Mouse (Mus musculus) left cerebral cortex, postnatal 25 days (tissue): ENCODE data around the gene Immp2l. TPM values are rescaled to one million over a fixed set of nuclear protein-coding genes. Genes with fewer than 3 reads are reported as not detected.
"Not testable (repeated sequence)": the region's sequence is repeated elsewhere in the genome, so short reads cannot be mapped to it uniquely, and the experiment has no call there.

ENCODE experiments used
- DNase-seq, 2 experiments: peaks; one replicate each; pipeline ENCODE4 v3.0.0; 2022; ENCODE audit warnings: low spot score in 2 of 2, mixed read lengths in 1 of 2
- intact Hi-C: fragments of 180-260 bp; cut with DNase I; formaldehyde crosslinking; loops from one replicate; pipeline ENCODE4 v1.15.1; 2025
- total RNA-seq, 2 experiments: library from RNA; stranded (reverse); gene quantifications; 2 replicates each; pipeline ENCODE4 v1.2.3; 2021

Immp2l gene
- total RNA-seq = 1 to 10 TPM; 7.7 to 8.9 TPM

DNA sequence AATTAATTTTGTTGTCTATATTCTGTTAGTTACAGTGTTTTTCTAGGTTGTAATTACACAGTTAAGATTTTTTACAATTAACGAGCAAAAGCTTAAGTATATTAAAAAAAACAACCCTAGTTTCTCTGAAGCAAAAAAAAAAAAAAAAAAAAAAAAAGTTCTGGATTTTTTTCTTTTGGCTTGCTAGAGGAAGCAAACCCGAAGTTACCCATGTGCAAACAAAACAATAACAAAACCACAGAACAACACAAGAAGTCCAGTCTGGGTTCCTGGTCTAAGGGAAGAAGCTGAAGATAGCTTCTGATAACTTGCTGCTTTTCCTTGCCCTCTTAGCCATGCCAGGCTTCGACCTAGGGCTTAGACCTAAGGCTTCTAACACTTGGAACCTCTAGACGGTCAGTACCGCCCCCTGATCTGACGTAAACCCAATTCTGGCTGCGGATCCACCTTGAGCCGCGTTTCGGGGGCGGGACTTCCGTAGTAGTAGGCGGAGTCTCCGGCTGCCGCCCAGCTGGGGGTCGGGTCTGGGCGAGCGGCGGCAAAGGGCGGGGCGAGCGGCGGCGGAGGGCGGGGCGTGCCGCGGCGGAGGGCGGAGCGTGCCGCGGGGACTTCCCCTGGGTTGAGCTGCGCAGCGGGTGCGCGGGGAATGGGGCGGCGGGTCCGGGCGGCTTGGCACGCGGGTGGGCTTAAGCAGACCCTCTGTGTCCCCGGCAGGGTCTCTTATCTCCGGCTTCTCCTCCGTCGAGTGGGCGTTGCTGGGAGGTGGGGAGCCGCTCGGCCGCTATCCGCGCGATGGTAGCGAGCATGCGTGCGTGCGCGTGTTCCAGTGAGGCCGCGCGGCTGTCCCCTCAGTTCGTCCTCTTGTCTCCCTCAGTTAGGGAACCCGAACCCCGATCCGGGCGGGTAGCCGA is at the start of gene Immp2l:
TSS of gene Immp2l (plus strand) at position 580 of the 911 bp plus-strand sequence.
- peak; percentile 90 to 94 for DNase-seq
- intact Hi-C loops = loop anchor here (2.0 to 10.0 kb wide), 2 partner anchors 181 to 799 kb away; no protein-coding TSS in a partner anchor

DNA sequence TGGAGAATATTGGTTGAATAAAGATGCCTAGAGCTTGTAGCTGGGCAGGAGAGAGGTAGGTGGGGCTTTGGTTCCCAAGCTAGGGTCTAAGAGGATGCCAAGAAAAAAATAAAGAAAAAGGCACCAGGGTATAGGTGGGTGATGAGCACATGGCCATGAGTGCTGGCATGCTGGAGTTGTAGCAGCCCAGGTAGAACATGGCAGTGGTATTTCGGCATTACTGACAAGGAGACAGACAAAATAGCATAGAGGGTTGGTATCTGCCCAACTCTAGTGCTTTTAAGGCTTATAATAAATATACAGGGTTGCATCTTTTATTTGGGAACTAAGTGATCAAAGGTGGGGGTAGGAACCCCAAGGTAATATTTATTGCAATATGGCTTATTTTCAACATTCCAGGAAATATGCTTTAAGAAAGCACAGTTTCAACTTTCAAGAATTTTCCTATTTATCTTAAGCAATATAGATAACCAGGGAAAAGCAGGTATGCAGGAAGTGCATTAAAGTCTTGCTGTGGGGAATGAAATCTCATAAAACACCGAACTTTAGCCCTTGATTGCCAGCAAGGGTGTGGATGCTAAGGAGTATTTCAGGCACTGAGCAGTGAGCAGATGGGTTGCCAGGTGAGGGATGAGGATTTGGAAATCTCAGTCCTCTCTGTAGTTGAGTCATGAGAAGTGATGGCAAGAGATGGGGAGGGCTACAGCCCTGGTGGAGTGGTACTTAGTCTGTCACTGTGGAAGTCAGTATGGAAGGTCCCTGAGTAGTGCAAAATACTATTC is 45.0 kb upstream of the Immp2l start:
- intact Hi-C loops = no loop called here
- no peak for DNase-seq

DNA sequence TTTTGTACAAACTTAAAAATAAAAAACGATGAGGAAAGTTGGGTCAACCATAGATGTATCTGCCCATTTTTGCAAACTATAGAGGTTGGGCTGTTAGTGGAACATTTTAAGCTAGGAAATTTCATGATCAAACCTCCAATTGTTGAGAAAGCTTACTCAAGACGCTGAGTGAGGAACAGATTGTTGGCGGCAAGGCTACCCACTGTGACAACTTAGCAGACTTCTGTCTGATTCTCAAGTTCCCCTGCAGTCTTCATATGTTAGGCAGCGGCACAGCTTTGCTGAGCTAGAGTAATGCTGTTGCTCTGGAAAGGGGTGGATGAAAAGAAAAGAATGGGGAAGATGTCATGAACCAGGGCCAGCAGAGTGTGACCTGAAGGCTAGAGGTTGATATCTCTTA is 44.2 kb upstream of the Immp2l start:
- intact Hi-C loops = no loop called here
- DNase-seq = no peak

DNA sequence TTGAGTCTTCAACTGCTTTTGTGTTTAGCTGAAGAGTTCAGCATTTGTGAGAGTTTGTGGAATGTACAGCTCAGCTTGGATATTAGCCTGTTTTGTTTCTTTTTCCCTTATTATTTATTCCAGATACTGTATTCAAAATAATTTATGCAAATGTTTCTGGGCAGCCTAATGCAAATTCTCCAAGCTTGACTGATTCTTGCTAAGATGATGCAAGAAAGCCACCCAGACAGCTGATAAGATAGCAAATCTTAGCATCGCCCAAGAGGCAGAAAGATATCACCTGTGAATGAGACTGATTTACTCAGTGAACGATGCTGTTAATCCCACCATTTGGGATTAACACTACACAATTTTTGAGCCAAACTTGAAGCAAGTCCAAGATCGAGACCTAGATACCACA is 43.7 kb upstream of the Immp2l start:
- DNase-seq = no peak

DNA sequence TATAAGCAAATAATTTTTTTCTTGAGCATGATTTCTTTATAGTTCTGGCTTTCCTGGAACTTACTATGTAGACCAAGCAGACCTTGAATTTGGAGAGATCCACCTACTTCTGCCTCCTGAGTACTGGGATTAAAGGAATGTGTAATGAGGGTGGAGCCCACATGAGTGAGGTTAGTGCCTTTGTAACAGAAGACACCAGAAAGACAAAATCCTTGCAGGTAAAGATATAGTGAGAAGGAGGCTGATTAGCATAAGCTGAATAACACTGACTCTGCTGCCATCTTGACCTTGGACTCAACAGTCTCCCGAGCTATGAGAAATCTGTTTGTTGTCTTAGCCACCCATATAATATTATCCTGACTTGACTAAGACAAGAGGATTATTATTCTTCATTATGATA is 40.9 kb upstream of the Immp2l start:
- intact Hi-C loops = no loop called here
- DNase-seq = no peak

More for the DNA sequence above, 43.7 kb upstream of the Immp2l start:
- intact Hi-C loops = no loop called here

DNA sequence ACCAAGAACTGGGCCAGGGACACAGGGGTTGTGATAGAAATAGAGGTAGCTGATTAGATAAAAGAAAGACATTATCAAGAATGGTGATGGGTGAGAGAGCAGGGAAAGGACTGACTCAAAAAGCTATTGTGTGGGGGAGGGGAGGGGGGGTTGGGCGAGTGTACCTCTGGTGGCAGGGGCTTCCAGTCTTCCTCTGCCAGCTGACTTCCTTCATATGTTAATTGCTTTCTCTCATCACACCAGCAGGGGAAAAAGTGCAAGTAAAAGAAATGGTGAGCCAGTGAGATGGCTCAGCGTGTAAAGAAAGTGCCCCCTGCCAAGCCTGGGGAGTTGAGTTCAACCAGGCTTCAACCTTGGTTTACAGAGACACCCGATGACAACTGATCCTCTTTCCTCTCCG is 39.2 kb upstream of the Immp2l start:
- no peak for DNase-seq
- intact Hi-C loops = no loop called here

DNA sequence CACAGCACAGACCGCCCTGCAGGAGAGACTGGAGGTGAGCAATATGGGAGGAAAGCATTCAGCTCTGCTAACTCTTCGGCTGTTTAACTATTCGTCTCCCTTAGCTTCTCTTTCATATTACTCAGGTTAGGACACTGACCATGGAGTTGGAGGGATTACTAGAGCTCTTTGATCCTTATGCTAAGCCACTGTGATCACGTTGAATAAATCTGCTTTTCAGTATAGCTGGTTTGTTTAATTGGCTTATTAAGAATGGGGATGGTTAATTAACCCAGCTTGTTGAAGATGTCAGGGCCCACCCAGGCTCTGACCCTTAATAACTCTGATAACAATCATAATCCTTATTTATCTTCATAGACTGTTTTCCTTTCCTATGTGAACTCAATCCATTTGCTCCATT is 38.1 kb upstream of the Immp2l start:
- no peak for DNase-seq
- intact Hi-C loops = no loop called here

DNA sequence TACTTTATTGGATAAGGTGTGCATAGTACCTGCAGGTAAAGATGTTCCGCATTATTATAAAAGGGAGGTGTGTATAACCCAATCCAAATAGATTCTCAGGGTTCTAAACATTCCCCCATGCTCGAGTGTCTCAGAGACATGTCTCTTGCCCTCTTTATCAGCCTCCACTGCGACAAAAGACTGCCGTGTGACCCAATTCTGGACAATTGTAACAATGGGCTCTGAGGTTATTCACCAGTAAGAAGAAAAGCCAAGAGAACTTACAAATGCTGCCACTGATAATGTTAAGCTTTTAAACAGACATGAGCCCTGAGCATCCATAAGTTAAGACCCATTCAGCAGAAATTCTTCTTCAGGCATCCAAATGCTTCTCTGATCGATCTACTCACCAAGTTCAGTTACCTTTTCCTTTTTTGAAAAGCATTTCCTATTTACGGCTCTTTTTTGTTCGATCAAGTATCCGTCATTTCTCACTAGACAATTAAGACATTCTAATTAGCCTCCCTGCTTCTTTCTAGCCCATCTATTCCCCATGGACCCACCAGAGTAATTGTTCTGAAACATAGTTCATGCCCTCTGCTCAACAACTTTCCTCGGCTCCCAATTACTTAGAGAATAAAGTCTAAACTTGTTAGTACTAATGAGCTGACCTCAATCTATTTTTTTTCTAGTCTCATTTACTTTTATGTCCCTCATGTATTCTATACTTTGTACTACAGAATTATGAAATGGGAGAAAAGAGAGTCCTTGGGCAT is 35.4 kb upstream of the Immp2l start:
- no peak for DNase-seq
- intact Hi-C loops = no loop called here

DNA sequence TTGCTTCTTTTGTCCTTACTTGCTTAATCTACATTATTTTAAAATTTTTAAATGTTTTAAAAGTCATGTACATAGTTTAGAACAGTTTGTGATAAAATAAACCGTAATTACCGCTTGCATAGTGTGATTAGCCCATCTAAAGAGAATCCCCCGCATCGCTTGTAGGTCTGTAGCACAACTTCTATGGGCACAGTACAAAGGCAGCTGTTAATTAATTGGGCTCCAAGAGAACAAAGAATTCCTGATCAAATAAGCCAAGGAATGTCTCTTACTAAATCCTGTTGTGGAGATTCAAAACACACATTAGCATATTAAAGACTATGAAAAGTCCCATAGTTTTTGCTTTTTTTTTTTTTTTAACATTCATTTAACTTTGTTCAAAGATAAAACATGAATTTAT is 32.2 kb upstream of the Immp2l start:
- intact Hi-C loops = no loop called here
- DNase-seq = no peak

DNA sequence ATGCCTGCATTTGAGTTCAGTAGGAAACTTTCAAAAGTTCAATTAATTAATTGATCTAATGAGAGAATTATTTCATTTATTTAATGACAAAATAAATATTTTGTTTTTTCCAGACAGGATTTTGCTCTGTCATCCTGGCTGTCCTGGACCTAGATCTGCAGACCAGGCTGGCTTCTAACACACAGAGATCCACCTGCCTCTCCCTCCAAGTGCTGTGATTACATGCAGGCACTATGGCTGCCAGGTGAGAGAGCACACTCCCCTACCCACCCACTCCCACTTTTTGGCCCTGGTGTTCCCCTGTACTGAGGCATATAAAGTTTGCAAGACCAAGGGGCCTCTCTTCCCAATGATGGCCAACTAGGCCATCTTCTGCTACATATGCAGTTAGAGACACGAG is 31.7 kb upstream of the Immp2l start:
- DNase-seq, intact Hi-C loops: not testable (repeated sequence)

DNA sequence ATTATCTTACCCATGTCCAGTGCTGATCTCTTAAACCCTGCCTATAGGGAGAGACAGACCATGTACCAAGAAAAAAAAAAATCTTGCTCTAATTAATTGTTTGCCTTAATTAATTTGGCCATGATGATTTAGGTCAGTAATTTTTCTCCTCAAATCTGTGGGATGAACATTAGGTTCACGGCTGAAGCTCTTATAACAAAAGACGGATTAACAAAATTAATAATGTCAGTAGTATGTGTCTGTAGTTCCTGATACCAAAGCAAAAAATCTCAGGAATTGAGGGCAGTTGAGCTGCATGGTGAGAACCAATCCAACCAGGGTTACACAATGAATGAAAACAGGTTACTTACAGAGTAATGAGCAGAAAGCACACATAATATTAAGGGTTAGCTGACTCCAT is 29.0 kb upstream of the Immp2l start:
- DNase-seq = no peak
- intact Hi-C loops = no loop called here

DNA sequence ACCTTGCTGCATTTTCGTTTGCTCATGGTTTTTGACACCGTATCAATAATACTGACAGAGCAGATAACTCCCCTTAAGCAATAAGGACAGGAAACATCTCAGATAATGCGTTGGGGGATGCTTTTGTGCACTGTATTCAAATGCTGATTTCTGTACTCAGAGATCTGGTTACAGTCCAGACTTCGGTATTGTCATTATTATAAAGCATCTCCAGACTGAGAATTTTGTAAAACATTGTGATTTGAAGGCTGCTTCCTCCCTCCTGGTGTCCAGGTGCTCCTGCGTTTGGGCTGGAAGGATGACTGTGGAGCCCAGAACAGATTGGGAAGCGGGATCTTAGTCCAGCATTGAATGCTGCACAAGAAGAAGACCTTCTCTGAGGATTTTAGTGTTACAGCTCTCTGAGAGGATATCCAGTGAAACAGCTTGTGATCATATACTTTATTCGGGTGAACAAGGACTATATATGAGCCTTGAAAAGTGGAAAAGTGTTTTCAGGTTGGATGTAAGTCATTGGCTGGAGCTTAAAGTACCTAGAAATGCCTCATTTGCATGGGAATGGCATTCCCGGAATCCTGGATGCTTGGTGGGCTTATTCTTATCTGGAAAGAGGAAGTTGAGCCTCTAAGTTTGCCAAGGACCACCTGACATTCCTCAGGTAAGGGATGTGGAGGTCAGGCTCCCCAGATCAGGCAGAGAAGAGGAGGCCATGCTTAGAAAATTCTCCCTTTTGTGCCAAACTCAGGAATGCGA is 28.1 kb upstream of the Immp2l start:
- DNase-seq = no peak
- intact Hi-C loops = no loop called here

DNA sequence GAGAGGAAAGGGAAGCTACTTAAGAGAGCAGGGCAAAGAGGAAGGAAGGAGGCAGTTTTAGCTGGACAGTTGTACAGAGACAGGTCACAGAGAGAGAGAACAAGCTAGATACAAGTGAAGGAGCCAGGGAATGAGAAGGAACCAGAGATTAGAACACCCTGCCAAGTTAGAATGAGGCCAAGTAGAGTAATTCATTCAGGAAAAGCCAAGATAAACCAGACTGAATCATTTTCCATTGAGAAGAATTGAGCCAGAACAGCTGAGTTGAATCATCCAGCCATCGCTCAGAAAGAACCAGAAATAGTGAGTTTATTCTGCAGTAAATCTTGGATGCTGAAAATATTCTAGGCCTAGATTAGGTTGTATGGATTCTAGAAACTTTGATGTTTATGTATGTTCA is 1.4 kb upstream of the Immp2l start:
- intact Hi-C loops = loop anchor here (10.0 kb wide), 1 partner anchor 798 kb away; no protein-coding TSS in a partner anchor
- DNase-seq = peak in 1 of 2 experiments; percentile 77

DNA sequence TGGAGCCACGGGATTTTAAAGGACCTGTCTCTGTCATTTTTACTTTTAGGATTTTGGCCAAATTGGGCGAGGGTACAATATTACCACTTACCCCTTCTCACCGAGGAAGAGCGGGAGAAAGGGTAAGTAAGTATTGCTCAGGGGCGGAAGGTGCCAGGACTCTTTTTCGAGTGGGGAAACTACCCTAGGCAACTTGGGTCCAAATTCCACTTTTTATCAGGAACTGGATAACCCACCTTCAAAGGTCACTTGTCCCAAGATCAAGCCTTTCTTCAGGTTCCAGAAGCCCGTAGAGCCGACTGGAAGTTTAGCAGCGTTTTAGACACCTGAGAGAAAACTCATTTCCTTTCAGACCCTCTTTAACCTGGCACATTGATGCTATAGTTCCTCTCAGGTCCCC is 622 bp downstream of the Immp2l start:
- DNase-seq = no peak
- intact Hi-C loops = loop anchor here (2.0 to 10.0 kb wide), 2 partner anchors 182 to 800 kb away; no protein-coding TSS in a partner anchor

DNA sequence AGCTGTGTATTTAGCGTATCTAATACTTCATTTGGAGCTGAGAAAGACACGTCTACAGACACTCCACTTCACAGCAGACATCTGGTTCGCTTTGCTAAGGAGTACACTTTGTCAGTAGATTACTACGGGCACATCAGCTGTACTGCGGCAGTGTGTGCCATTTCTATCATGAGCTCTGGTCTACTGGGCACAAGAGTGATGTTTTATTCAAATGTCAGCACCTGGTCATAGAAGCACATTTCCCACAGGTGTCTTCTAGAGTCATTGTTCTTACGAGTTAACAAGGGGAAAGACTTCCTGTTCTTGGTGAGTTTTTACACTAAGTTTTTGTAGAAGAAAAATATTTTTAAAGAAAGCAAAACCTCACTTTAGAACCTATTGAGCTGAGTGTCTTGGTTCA is 3.6 kb downstream of the Immp2l start:
- intact Hi-C loops = loop anchor here (10.0 kb wide), 1 partner anchor 803 kb away; no protein-coding TSS in a partner anchor
- no peak for DNase-seq

DNA sequence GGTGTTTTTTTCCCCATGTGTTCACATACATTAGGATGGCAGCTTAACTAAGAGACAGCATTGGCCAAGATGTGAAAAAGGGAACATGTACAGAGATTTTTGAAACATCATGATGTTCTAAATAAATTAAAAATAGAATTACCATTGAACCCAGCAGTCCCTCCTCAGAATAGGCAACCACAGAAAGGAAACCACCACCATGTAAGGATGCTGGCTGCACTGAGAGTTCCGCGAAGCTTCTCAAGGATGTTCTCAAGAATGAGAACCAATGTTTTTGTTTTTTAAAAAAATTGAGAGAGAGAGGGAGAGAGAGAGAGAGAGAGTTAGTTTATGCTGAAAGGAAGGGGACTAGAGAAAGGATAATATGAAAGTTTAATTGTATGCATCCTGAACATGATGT is 7.2 kb downstream of the Immp2l start:
- intact Hi-C loops = no loop called here
- DNase-seq = no peak

DNA sequence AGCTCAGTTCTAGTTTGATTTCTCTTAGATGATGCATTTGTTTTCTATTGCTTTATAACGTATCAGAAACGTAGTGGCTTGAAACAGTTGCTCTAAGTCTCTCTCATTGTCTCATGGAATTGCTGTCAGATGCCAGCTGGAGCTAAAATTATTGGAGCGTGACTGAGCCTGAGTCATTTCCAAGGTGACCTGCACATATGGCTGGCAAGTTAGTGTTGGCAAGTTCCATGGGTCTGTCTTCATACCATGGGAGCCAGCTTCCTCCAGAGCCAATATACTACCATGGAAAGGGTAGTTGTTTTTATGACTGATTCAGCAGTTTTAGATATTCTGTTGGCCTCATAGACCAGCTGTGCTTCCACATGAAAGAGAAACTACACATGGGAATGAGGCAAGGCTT is 9.3 kb downstream of the Immp2l start:
- intact Hi-C loops = no loop called here
- DNase-seq = peak in 1 of 2 experiments; percentile 18

DNA sequence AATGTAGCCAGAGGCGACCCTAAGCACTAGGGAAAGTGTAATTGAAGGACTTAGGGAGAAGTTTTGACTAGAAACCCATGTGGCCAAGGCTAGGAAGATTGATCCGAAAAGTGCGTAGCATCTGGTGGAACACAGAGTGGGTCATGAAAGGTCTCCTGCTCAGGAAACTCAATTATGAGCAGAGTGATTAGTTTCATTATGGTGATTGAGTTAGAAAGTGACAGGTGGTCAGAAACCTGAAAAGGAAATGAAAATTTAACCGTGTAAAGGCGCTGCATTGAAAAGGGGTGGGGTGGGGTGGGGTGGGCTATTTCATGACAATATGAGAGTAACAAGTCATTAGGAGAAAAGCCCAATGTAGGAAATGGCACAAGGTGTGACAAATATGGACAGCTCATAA is 15.9 kb downstream of the Immp2l start:
- DNase-seq = no peak
- intact Hi-C loops = no loop called here

DNA sequence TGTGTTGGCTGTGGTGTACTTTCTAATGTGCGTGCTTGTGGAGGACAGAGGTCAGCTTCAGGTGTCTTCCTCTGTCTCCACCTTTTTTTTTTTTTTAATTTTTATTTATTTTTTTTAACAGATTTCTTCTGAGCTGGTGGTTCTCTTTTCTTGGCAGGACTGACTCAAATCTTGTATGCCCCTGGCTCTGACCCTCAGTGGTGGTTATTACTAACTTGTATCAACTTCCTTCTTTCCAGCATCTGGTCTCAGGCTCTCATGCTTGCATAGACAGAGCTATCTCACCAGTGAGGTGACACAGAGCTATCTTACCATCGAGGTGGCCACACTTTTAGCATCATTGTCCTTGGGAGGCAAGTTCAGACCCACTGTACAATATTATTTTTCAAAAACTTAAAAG is 17.8 kb downstream of the Immp2l start:
- intact Hi-C loops = no loop called here

More for the DNA sequence above, 17.8 kb downstream of the Immp2l start:
- no peak for DNase-seq
